Mouse (Mus musculus) midbrain, embryonic 13.5 days (tissue): ENCODE results near the gene Shcbp1. TPM values are rescaled to one million over a fixed set of nuclear protein-coding genes. Genes with fewer than 3 reads are reported as not detected.

ENCODE experiments used
- polyA plus RNA-seq: library from polyadenylated mRNA; unstranded; fragments of >200 nt; fragmentation: Nextera tagmentation; extraction: Ambion mirVana; gene quantifications from 2 replicates; pipeline ENCODE4 v1.2.1, GENCODE M21; 2015

The Shcbp1 gene
- polyA plus RNA-seq, 1 experiment from 2014 or later = 25.4 TPM

Other genes with a start within 250 kb of the Shcbp1 start
- gene Zfp958, start 166.4 kb downstream of the Shcbp1 start, polyA plus RNA-seq = 17.7 and 17.9 TPM in 2 replicates